Mouse (Mus musculus): ENCODE results near the gene Fbxl17. TPM values are rescaled to one million over a fixed set of nuclear protein-coding genes. Genes with fewer than 3 reads are reported as not detected.

Fbxl17 gene
- polyA plus RNA-seq, 1 experiment from 2014 or later: 5.6 TPM

DNA sequence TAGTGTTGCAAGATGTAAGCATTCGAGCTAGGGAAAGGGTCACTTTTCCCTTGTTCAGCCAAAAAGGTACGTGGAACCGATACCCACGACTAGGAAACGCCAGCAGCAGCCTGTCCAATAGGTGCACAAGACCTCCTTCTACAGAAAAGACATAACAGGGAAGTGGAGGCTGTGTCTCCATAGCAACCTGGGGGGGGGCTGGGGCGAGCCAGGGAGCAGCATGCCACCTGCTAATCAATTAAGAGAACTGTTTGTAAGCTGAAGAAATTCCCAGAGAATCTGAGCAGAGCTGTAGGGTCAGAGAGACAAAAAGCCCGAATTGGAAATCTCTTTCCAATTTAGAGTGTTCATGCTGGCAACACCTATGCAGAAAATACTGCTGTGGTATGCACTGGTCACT lies 356.0 kb downstream of the Fbxl17 start:
- Histone ChIP-seq H3K36me3 (ENCODE audit: poor library complexity, severe bottlenecking) (no peaks in the 10 kb centered on the region), H3K27ac (peak overlapping the region; percentile 48; the same call in 1 of the 2 replicates), H3K9ac (no peak overlapping the region), H3K4me3 (no peak overlapping the region), H3K4me2 (peak overlapping the region; percentile 30), H3K4me1 (peaks cover 39% of the 10 kb centered on the region), H3K9me3 (replicated peaks) (no peaks in the 10 kb centered on the region), H3K27me3 (no peaks in the 10 kb centered on the region; the same call in 1 of the 2 replicates)
- ATAC-seq: no peak
- whole genome bisulfite sequencing: 8% methylated on average over 7 of the region's 7 CpGs

DNA sequence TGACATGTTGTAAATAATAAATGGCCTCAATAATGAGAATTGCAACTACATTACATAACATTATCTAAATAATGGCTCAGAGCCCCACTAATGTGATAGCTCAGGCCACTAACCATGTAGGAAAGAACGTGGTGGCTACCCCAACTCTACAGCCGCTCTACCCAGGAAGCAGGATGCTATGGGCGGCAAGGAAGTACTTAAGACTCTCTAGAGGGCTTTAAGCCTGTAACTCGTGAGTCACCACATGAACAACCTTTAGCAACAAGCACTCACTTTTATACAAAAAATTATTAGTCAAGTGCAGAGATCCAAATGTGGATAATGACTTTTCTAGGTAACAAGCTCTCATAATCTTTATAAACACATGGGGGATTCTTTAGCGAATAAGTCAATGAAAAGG lies 365.0 kb downstream of the Fbxl17 start:
- peaks cover 5% of the 10 kb centered on the region; the same call in 1 of the 2 replicates for H3K36me3 ChIP-seq (ENCODE audit: poor library complexity, severe bottlenecking)
- H3K4me2 ChIP-seq: no peak overlapping the region
- H3K4me1 ChIP-seq: peaks cover 8% of the 10 kb centered on the region; the same call in 1 of the 2 replicates
- ATAC-seq: no peak
- H3K27me3 ChIP-seq: no peaks in the 10 kb centered on the region
- H3K9me3 ChIP-seq (replicated peaks): peaks cover 5% of the 10 kb centered on the region; the same call in 1 of the 2 replicates
- H3K9ac ChIP-seq: no peak overlapping the region
- H3K27ac ChIP-seq: no peak overlapping the region
- no peak overlapping the region for H3K4me3 ChIP-seq
- WGBS: 91% methylated on average over 5 of the region's 5 CpGs

DNA sequence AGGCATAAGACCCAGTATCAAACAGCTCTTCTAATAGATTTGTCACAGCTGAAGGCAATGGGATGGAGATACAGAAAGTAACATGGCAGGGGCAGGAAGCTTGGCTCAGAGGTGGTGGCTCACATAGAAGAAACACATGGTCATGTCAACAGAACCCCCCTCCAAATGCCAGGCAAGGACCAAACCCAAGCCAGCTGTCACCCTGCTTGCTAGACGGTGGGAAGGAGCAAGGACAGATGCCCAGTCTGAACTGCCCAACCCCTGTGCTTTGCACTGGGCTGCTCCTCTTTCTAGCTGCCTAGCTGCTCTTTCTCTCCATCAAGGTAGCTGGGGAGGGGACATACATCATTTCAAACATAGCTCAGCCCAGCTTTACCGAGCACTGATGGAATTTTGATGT lies 377.4 kb downstream of the Fbxl17 start:
- Histone ChIP-seq H3K27ac (no peak overlapping the region), H3K27me3 (no peaks in the 10 kb centered on the region), H3K4me3 (no peak overlapping the region), H3K9ac (no peak overlapping the region), H3K4me2 (no peak overlapping the region), H3K36me3 (ENCODE audit: poor library complexity, severe bottlenecking) (no peaks in the 10 kb centered on the region), H3K4me1 (peaks cover 15% of the 10 kb centered on the region), H3K9me3 (replicated peaks) (no peaks in the 10 kb centered on the region)
- no peak for ATAC-seq
- 86% methylated on average over 2 of the region's 2 CpGs for WGBS

DNA sequence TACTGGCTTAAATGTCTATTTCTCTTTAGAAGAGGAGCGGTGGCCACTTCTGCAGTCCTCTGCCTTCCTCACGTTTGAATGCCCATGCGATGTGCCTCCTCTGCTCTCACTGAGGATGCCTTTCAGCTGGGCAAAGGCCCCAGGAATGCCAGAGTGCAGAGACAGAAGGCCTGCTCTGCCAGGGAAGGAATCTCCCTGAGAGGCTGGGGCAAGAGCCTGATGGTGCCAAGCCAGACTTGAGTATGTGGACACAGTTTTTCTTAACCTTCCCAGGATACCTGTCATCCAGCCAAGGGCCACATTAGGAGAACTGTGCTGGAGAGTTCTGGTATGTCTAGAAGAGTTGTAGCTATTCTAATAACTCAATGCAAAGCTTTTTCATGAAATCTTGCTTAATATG lies 380.1 kb downstream of the Fbxl17 start:
- H3K9ac ChIP-seq: no peak overlapping the region
- ATAC-seq: no peak

DNA sequence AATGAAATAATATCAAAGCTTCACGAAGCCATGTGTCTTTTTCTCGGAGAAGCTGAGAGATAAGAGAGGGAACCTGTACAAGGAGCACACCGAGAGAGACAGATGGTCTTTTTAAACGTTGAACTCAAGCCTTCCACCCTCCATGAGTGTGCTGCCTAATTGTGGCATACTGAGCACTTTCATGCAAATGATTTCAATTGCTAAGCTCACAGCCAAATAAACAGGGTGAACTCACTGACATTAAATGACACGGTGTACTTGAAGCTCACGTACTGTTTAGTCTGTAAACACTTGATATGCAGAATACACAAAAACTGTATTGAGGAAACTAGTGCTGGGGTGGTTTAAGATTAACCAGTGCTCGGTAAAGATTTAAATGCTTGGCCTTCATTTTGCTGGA lies 380.7 kb downstream of the Fbxl17 start:
- Histone ChIP-seq H3K4me1 (peaks cover 20% of the 10 kb centered on the region), H3K36me3 (ENCODE audit: poor library complexity, severe bottlenecking) (no peaks in the 10 kb centered on the region), H3K27ac (no peak overlapping the region), H3K27me3 (no peaks in the 10 kb centered on the region), H3K4me2 (no peak overlapping the region), H3K9ac (no peak overlapping the region), H3K9me3 (replicated peaks) (no peaks in the 10 kb centered on the region), H3K4me3 (no peak overlapping the region)
- WGBS: 39% methylated on average over 7 of the region's 7 CpGs
- ATAC-seq: peak; percentile 83

More for the DNA sequence above, 380.1 kb downstream of the Fbxl17 start:
- H3K4me1 ChIP-seq: peaks cover 20% of the 10 kb centered on the region
- no peaks in the 10 kb centered on the region for H3K27me3 ChIP-seq
- H3K4me3 ChIP-seq: no peak overlapping the region
- H3K9me3 ChIP-seq (replicated peaks): no peaks in the 10 kb centered on the region
- H3K4me2 ChIP-seq: no peak overlapping the region
- 82% methylated on average over 3 of the region's 3 CpGs for WGBS
- H3K36me3 ChIP-seq (ENCODE audit: poor library complexity, severe bottlenecking): no peaks in the 10 kb centered on the region
- H3K27ac ChIP-seq: no peak overlapping the region

DNA sequence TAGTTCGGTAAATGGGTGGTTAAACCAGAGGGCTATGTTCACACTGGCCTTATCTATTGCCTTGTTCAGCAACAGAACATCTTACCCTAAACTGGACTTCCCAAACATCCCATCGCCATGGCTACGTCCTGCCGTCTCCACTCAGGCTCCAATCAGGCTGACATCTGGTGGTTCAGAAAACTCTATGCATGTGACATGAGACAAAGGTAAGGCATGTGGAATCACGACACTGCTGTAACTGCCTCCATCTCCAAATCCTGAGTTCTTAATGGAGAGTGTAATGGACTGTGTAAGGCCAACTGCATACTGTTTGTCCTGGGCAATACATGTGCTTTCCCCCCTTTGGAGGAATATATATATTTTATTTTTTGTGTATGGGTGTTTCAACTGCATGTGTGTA lies 382.7 kb downstream of the Fbxl17 start:
- H3K36me3 ChIP-seq (ENCODE audit: poor library complexity, severe bottlenecking): no peaks in the 10 kb centered on the region
- no peak overlapping the region for H3K9ac ChIP-seq
- ATAC-seq: peak; percentile 14; the same call in 1 of the 2 replicates
- H3K4me2 ChIP-seq: no peak overlapping the region
- no peak overlapping the region for H3K27ac ChIP-seq
- no peaks in the 10 kb centered on the region for H3K9me3 ChIP-seq (replicated peaks)
- H3K4me1 ChIP-seq: peaks cover 20% of the 10 kb centered on the region
- H3K4me3 ChIP-seq: no peak overlapping the region
- WGBS: 74% methylated on average over 5 of the region's 5 CpGs
- H3K27me3 ChIP-seq: no peaks in the 10 kb centered on the region

DNA sequence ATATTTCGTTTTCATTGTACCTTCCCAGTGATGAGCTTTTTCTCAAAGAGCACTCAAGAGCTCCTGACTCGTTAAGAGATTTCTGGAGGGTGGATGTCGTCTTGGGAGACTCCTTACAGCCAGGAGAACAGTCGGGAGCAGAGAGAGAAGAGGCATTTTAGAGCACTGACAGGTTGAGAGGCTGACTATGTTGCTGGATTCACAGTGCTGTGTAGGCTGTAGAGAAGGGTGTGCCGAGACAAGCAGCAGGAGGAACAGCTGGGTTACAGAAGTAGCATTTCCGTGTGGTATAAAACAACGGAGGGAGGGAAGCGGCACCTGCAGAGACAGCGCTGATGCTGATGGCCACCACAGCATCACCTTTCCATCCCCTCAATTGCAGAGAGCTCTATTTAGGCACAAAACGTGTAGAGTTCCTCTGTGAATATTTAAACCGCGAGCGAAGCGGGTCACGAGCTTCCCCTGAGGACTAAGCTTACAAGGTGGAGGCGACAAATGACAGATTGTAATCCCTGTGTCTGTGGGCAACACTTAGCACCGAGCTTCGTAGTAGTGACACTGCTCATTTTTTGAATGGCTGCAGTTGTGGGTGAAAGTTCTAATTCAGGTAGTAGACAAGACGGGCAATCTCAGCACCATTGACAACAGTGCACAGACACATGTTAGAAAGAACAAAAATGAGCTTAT lies 385.3 kb downstream of the Fbxl17 start:
- H3K4me1 ChIP-seq: peaks cover 34% of the 10 kb centered on the region
- no peak overlapping the region for H3K4me3 ChIP-seq
- no peaks in the 10 kb centered on the region for H3K9me3 ChIP-seq (replicated peaks)
- H3K27ac ChIP-seq: no peak overlapping the region
- WGBS: 87% methylated on average over 19 of the region's 19 CpGs
- no peaks in the 10 kb centered on the region for H3K27me3 ChIP-seq
- no peak overlapping the region for H3K4me2 ChIP-seq
- no peaks in the 10 kb centered on the region for H3K36me3 ChIP-seq (ENCODE audit: poor library complexity, severe bottlenecking)
- ATAC-seq: no peak
- H3K9ac ChIP-seq: no peak overlapping the region

DNA sequence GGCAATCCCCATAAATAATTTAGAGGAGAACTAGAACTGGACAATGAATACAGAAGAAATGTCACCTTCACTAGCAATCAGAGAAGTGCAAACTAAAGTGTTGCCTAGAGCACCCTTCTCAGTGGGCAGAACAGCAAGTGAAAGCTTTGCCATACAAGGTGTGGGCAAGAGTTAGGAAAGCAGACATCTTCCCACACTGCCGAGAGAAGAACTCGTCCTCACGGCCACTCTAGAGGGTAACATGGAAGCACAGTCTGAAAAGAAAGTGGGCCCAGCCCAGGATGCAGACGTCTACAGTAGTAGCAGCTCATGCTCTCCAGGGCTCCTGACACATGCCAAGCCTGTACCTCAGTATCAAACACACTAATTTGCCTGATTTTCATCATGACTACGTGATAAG lies 387.0 kb downstream of the Fbxl17 start:
- Histone ChIP-seq H3K9ac (no peak overlapping the region), H3K9me3 (replicated peaks) (no peaks in the 10 kb centered on the region), H3K27ac (no peak overlapping the region), H3K36me3 (ENCODE audit: poor library complexity, severe bottlenecking) (no peaks in the 10 kb centered on the region), H3K27me3 (no peaks in the 10 kb centered on the region; the same call in 1 of the 2 replicates), H3K4me1 (peaks cover 28% of the 10 kb centered on the region), H3K4me2 (no peak overlapping the region), H3K4me3 (no peak overlapping the region)
- ATAC-seq: no peak
- WGBS: 82% methylated on average over 5 of the region's 5 CpGs

DNA sequence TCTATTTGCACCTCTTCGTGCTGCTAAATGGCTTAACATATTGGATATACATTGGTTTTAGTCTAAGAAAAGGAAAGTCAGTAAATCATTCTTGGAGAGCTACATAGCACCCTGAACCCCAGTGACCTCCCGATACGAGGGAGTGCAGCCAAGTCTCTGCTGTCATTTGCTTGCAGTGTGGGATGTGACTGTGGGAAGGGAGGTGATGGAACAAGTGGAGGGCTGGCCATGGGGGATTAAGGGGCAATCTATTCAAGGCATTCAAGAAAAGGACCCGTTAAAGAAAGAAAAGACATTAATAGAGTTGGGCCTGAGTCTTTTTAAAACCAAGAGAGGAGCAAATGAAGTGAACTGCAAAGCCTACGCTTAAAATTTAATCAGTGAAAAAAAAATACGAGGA lies 388.8 kb downstream of the Fbxl17 start:
- Histone ChIP-seq H3K4me1 (peaks cover 30% of the 10 kb centered on the region), H3K9ac (no peak overlapping the region), H3K9me3 (replicated peaks) (no peaks in the 10 kb centered on the region), H3K27ac (peak overlapping the region; percentile 31; the same call in 1 of the 2 replicates), H3K36me3 (ENCODE audit: poor library complexity, severe bottlenecking) (no peaks in the 10 kb centered on the region), H3K4me3 (no peak overlapping the region), H3K27me3 (no peaks in the 10 kb centered on the region; the same call in 1 of the 2 replicates), H3K4me2 (peak overlapping the region; percentile 8; the same call in 1 of the 2 replicates)
- 7% methylated on average over 6 of the region's 6 CpGs for WGBS
- no peak for ATAC-seq

DNA sequence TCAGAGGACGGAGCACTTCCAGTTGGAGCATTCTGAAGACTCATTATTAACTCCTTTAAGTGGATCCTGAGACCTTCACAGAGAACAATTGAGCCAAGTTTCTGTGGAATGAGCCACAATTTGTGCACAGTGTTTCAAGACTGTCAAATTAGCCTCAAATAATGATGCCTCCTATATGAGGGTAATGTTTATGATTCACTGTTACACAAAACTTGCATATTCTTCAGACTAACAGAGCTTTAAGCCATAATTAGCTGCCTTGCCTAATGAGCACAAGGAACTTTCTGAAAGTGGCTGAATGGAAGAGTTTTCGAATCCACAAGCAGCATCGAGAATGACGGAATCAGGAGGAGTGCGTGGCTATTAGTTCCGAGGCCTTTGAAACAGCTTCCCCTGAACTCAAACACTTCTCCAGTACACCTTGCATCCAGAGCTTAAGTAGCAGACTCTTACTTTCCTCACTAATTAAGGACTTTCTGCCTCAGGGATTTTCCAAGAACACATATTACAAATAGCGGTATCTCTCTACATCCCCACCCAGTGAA lies 389.5 kb downstream of the Fbxl17 start:
- H3K9ac ChIP-seq: no peak overlapping the region
- no peaks in the 10 kb centered on the region; the same call in 1 of the 2 replicates for H3K27me3 ChIP-seq
- H3K9me3 ChIP-seq (replicated peaks): no peaks in the 10 kb centered on the region
- H3K4me2 ChIP-seq: peak overlapping the region; percentile 8; the same call in 1 of the 2 replicates
- H3K4me3 ChIP-seq: no peak overlapping the region
- H3K36me3 ChIP-seq (ENCODE audit: poor library complexity, severe bottlenecking): no peaks in the 10 kb centered on the region
- WGBS: 14% methylated on average over 7 of the region's 7 CpGs
- ATAC-seq: peak; percentile 69; the same call in 1 of the 2 replicates
- peaks cover 30% of the 10 kb centered on the region for H3K4me1 ChIP-seq
- H3K27ac ChIP-seq: peak overlapping the region; percentile 31

DNA sequence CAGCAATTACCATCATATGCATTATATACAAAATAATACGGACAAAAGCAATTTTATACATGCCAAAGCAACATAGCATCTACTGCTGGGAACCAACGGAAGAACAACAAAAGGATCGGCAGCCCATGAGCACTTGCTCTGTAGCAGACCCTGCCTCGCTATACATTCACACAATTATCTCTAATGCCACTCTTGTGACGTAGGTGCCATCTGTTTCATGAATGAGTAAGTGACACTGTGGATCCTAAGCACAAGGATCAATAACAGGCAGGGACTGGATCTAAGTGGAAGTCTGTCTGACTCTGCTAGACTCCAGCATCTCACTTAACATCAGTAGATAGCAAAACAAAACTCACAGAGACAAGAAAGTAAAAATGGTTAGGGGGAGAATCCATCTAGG lies 391.8 kb downstream of the Fbxl17 start:
- 36% methylated on average over 5 of the region's 5 CpGs for WGBS
- H3K9ac ChIP-seq: no peak overlapping the region
- no peaks in the 10 kb centered on the region for H3K36me3 ChIP-seq (ENCODE audit: poor library complexity, severe bottlenecking)
- no peak overlapping the region for H3K4me2 ChIP-seq
- no peaks in the 10 kb centered on the region; the same call in 1 of the 2 replicates for H3K27me3 ChIP-seq
- H3K4me1 ChIP-seq: peaks cover 30% of the 10 kb centered on the region
- no peak overlapping the region for H3K4me3 ChIP-seq
- ATAC-seq: 0 out of 2 replicates have a peak, but pooled peaks have one; percentile 25
- H3K9me3 ChIP-seq (replicated peaks): no peaks in the 10 kb centered on the region
- no peak overlapping the region for H3K27ac ChIP-seq

DNA sequence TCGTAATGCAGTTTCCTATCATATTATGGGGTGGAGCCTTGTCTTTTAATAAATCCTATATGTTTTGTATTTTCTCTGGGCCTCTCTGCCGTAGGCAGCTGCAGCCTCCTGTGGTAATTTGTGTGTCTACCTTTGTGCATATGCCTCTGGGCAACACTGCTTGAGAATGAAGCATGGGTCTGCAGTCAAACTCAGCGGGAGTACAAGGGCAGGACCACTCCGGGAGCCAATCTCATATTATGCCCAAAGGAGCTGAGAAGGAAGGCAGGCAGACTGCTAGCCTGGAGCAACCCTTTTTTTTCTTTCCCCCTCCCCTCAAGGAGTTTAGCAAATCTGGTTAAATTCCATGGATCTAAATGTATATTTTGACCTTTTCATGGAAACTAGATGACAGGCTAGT lies 392.3 kb downstream of the Fbxl17 start:
- WGBS: 50% methylated on average over 4 of the region's 4 CpGs
- Histone ChIP-seq H3K9ac (no peak overlapping the region), H3K4me2 (no peak overlapping the region), H3K36me3 (ENCODE audit: poor library complexity, severe bottlenecking) (no peaks in the 10 kb centered on the region), H3K27ac (no peak overlapping the region), H3K4me3 (no peak overlapping the region), H3K27me3 (no peaks in the 10 kb centered on the region; the same call in 1 of the 2 replicates), H3K9me3 (replicated peaks) (no peaks in the 10 kb centered on the region), H3K4me1 (peaks cover 30% of the 10 kb centered on the region)
- ATAC-seq: no peak
